Mouse (Mus musculus) hindbrain, embryonic 14.5 days (tissue): ENCODE results near the gene Tmem251. TPM values are rescaled to one million over a fixed set of nuclear protein-coding genes. Genes with fewer than 3 reads are reported as not detected.

Source experiments
- ATAC-seq: fragments of 200-750 bp; cut with Nextera tagmentation; 2 replicates; pipeline ENCODE4 v1.8.0; 2017; ENCODE audit warnings: moderate number of reproducible peaks, mild to moderate bottlenecking, moderate TSS enrichment, moderate library complexity; ENCODE audit not compliant: low FRiP score
- DNase-seq: peaks from one replicate; pipeline ENCODE4 v3.0.0-alpha.2; 2015; ENCODE audit warnings: low spot score
- H3K27ac ChIP-seq: fragments of 300-500 bp; sonication (generic); 2 replicates; pipeline ENCODE4 v1.5.1; 2014; ENCODE audit warnings: mild to moderate bottlenecking, moderate library complexity
- H3K27me3 ChIP-seq: fragments of 300-500 bp; sonication (generic); 2 replicates; pipeline ENCODE4 v1.6.1; 2014; ENCODE audit warnings: mild to moderate bottlenecking, low read length, mixed read lengths; ENCODE audit not compliant: control insufficient read depth, insufficient read depth
- H3K36me3 ChIP-seq: fragments of 300-500 bp; sonication (generic); replicated peaks from 2 replicates; pipeline ENCODE4 v1.6.1; 2014; ENCODE audit not compliant: control insufficient read depth, insufficient read depth
- H3K4me1 ChIP-seq: fragments of 300-500 bp; sonication (generic); replicated peaks from 2 replicates; pipeline ENCODE4 v1.6.1; 2014; ENCODE audit warnings: antibody characterized with exemption, low read length, mixed read lengths; ENCODE audit not compliant: control insufficient read depth, insufficient read depth
- H3K4me2 ChIP-seq: fragments of 300-500 bp; sonication (generic); replicated peaks from 2 replicates; pipeline ENCODE4 v1.6.1; 2014; ENCODE audit warnings: mild to moderate bottlenecking, moderate library complexity
- H3K4me3 ChIP-seq: fragments of 300-500 bp; sonication (generic); replicated peaks from 2 replicates; pipeline ENCODE4 v1.5.1; 2014; ENCODE audit warnings: mild to moderate bottlenecking, low read length
- H3K9ac ChIP-seq: fragments of 300-500 bp; sonication (generic); 2 replicates; pipeline ENCODE4 v1.6.1; 2014
- H3K9me3 ChIP-seq: fragments of 300-500 bp; sonication (generic); 2 replicates; pipeline ENCODE4 v1.6.1; 2016; ENCODE audit warnings: low read length; ENCODE audit not compliant: control insufficient read depth
- WGBS: fragments of 180-500 bp; shearing (Covaris S2); extraction: QIAGEN DNeasy Blood & Tissue Kit; methylation state at CpG from one replicate; pipeline ENCODE4 v1.1.7; 2014; 5-methylcytosine and 5-hydroxymethylcytosine counted together
- polyA plus RNA-seq: library from polyadenylated mRNA; unstranded; fragments of >200 nt; fragmentation: Nextera tagmentation; extraction: Ambion mirVana; gene quantifications from 2 replicates; pipeline ENCODE4 v1.2.1, GENCODE M21; 2014

Gene Tmem251
- polyA plus RNA-seq, 1 experiment from 2014 or later: 11.9 TPM

DNA sequence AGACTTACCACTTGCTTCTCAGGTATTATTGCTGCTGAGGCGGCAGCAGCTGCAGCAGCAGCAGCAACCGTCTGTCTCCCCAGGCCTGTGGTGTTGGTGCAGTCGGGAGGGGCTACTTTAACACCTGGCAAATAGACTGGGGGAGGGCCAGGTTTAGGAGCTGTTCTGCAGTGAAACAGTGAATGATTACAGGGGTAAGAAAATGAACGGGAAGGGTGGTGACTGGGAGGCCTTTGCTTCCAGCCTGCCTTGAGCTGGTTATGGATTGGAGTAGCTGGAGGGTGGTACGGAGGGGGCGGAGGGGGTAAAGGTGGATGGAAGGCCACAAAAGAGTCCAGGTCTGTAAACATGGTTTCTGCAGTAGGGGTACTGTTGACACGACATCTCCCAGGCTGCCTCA lies 44.4 kb downstream of the Tmem251 start:
- Histone ChIP-seq H3K36me3 (peaks cover 92% of the 10 kb centered on the region), H3K4me1 (no peaks in the 10 kb centered on the region), H3K4me3 (no peak overlapping the region), H3K9ac (no peak overlapping the region), H3K27ac (no peak overlapping the region), H3K27me3 (no peaks in the 10 kb centered on the region), H3K4me2 (no peak overlapping the region), H3K9me3 (no peaks in the 10 kb centered on the region)
- ATAC-seq (no peak), DNase-seq (no peak)
- 91% methylated on average over 7 of the region's 7 CpGs for WGBS

Other genes with a start within 250 kb of the Tmem251 start
- gene Chga, start 188.8 kb upstream of the Tmem251 start, polyA plus RNA-seq: 109 and 123 TPM in 2 replicates
- 31.6 and 35.0 TPM in 2 replicates for gene Itpk1, start 38.8 kb upstream of the Tmem251 start, polyA plus RNA-seq
- 64.6 and 67.3 TPM in 2 replicates for gene Moap1, start 101 bp upstream of the Tmem251 start, polyA plus RNA-seq
- gene Gm28051, start 14.0 kb downstream of the Tmem251 start, polyA plus RNA-seq: not detected in 2 replicates
- 40.2 and 45.7 TPM in 2 replicates for gene Gon7, start 14.0 kb downstream of the Tmem251 start, polyA plus RNA-seq
- 44.8 and 48.6 TPM in 2 replicates for gene Ubr7, start 14.2 kb downstream of the Tmem251 start, polyA plus RNA-seq
- gene Gm20604, start 14.9 kb downstream of the Tmem251 start, polyA plus RNA-seq: 49.5 and 50.7 TPM in 2 replicates
- 14.6 and 14.9 TPM in 2 replicates for gene Btbd7, start 134.7 kb downstream of the Tmem251 start, polyA plus RNA-seq
- gene Cox8c, start 155.6 kb downstream of the Tmem251 start, polyA plus RNA-seq: not detected in 2 replicates
- gene Unc79, start 205.1 kb downstream of the Tmem251 start, polyA plus RNA-seq: 10.2 and 11.3 TPM in 2 replicates